Mouse (Mus musculus): ENCODE results near the gene Ankrd33b. TPM values are rescaled to one million over a fixed set of nuclear protein-coding genes. Genes with fewer than 3 reads are reported as not detected.
A peak's percentile ranks its signal among the peaks of the same experiment; 100 is the strongest.

The Ankrd33b gene
- total and polyA plus RNA-seq, 3 experiments = 50.0 to 69.6 (median 60.3) TPM

- Histone ChIP-seq H3K9ac (ENCODE audit: insufficient read depth, low read depth) (no peak overlapping the region), H3K79me2 (replicated peaks; ENCODE audit: control insufficient read depth, extremely low read depth, insufficient read depth, poor library complexity, severe bottlenecking) (no peaks in the 10 kb centered on the region), H3K4me3 (replicated peaks in 1 of 3; ENCODE audit: low read depth in 2 of 3, low read length in 2 of 3, poor library complexity in 1 of 3) (no peak overlapping the region), H3K27me3 (replicated peaks) (no peaks in the 10 kb centered on the region), H3K36me3 (replicated peaks in 1 of 2; ENCODE audit: control insufficient read depth in 1 of 2, insufficient read depth in 1 of 2, low read length in 1 of 2) (no peaks in the 10 kb centered on the region), H3K9me3 (replicated peaks; ENCODE audit: low read length) (no peaks in the 10 kb centered on the region), H3K27ac (ENCODE audit: insufficient read depth, low read depth) (no peak overlapping the region), H3K4me2 (ENCODE audit: insufficient read depth, low read depth, poor library complexity, severe bottlenecking) (no peak overlapping the region), H3K4me1 (ENCODE audit: control insufficient read depth in 1 of 2, insufficient read depth in 2 of 2) (peaks cover 23 to 62% of the 10 kb centered on the region in 2 experiments)
- TF ChIP-seq MAFK (IDR thresholded peaks at IDR 0.05; ENCODE audit: insufficient replicate concordance, low read length) (no peak), MAX (IDR thresholded peaks at IDR 0.05; ENCODE audit: low read length) (no peak), ETS1 (conservative IDR thresholded peaks at IDR 0.05; ENCODE audit: low read depth, low read length) (no peak), KAT2A (IDR thresholded peaks at IDR 0.05; ENCODE audit: insufficient replicate concordance, low read length) (no peak), E2F4 (IDR thresholded peaks at IDR 0.05; ENCODE audit: insufficient replicate concordance, low read depth, low read length) (no peak), GABPA (IDR thresholded peaks at IDR 0.05; ENCODE audit: insufficient replicate concordance, low read depth, low read length) (no peak), USF1 (IDR thresholded peaks at IDR 0.05; ENCODE audit: low read depth, low read length) (no peak), ELF1 (IDR thresholded peaks at IDR 0.05; ENCODE audit: low read depth, low read length) (no peak), UBTF (IDR thresholded peaks at IDR 0.05; ENCODE audit: low read depth, low read length) (no peak), MYC (IDR thresholded peaks at IDR 0.05; ENCODE audit: low read depth, low read length) (no peak), BHLHE40 (IDR thresholded peaks at IDR 0.05; ENCODE audit: low read depth, low read length) (no peak), POLR2AphosphoS2 (IDR thresholded peaks at IDR 0.05; ENCODE audit: low read depth, low read length) (no peak), POLR2A (IDR thresholded peaks at IDR 0.05; ENCODE audit: low read depth, low read length) (no peak), RCOR1 (conservative IDR thresholded peaks at IDR 0.05; ENCODE audit: low read depth, low read length) (no peak), ZMIZ1 (IDR thresholded peaks at IDR 0.05; ENCODE audit: low read depth, low read length) (no peak), EP300 (IDR thresholded peaks at IDR 0.05; ENCODE audit: low read length) (no peak), NELFE (IDR thresholded peaks at IDR 0.05; ENCODE audit: low read depth, low read length) (no peak)
- dilution Hi-C loops (cut with MboI; ENCODE audit: extremely low pct_ligation_motif_present, extremely low pct_unique_long_range_greater_than_20kb, low sequenced_read_pairs) (no loop called here), in situ Hi-C loops (cut with MboI; ENCODE audit: low pct_ligation_motif_present, low pct_unique_long_range_greater_than_20kb, low sequenced_read_pairs) (loop anchor here (5.0 kb wide), 1 partner anchor 46 kb away; the partner anchor contains the start of gene Ankrd33b)
- DNase-seq (ENCODE audit: extremely low read depth) = peak; percentile 33
Observed at GRCm38 (mm10) chr15:31412933-31413332, 45.4 kb upstream of the Ankrd33b start.

- in situ Hi-C loops (cut with MboI; ENCODE audit: low pct_ligation_motif_present, low pct_unique_long_range_greater_than_20kb, low sequenced_read_pairs) (loop anchor here (5.0 kb wide), 1 partner anchor 45 kb away; the partner anchor contains the start of gene Ankrd33b), dilution Hi-C loops (cut with MboI; ENCODE audit: extremely low pct_ligation_motif_present, extremely low pct_unique_long_range_greater_than_20kb, low sequenced_read_pairs) (no loop called here)
- Histone ChIP-seq H3K4me1 (ENCODE audit: control insufficient read depth in 1 of 2, insufficient read depth in 2 of 2) (peaks cover 22 to 57% of the 10 kb centered on the region in 2 experiments), H3K79me2 (replicated peaks; ENCODE audit: control insufficient read depth, extremely low read depth, insufficient read depth, poor library complexity, severe bottlenecking) (no peaks in the 10 kb centered on the region), H3K4me2 (ENCODE audit: insufficient read depth, low read depth, poor library complexity, severe bottlenecking) (no peak overlapping the region), H3K27me3 (replicated peaks) (no peaks in the 10 kb centered on the region), H3K4me3 (replicated peaks in 1 of 3; ENCODE audit: low read depth in 2 of 3, low read length in 2 of 3, poor library complexity in 1 of 3) (no peak overlapping the region), H3K9ac (ENCODE audit: insufficient read depth, low read depth) (no peak overlapping the region), H3K36me3 (replicated peaks in 1 of 2; ENCODE audit: control insufficient read depth in 1 of 2, insufficient read depth in 1 of 2, low read length in 1 of 2) (no peaks in the 10 kb centered on the region), H3K9me3 (replicated peaks; ENCODE audit: low read length) (no peaks in the 10 kb centered on the region), H3K27ac (ENCODE audit: insufficient read depth, low read depth) (no peak overlapping the region)
- no peak for TF ChIP-seq MEF2A (IDR thresholded peaks at IDR 0.05; ENCODE audit: borderline replicate concordance, low read depth, low read length)
- TF ChIP-seq JUND (conservative IDR thresholded peaks at IDR 0.05; ENCODE audit: low read depth, low read length) = no peak
- no peak for DNase-seq (ENCODE audit: extremely low read depth)
Observed at GRCm38 (mm10) chr15:31412436-31412835, 44.9 kb upstream of the Ankrd33b start.
